Mouse (Mus musculus) hindbrain, embryonic 12.5 days (tissue): ENCODE results near the gene Frmpd1. TPM values are rescaled to one million over a fixed set of nuclear protein-coding genes. Genes with fewer than 3 reads are reported as not detected.

Experiments
- polyA plus RNA-seq: library from polyadenylated mRNA; unstranded; fragments of >200 nt; fragmentation: Nextera tagmentation; extraction: Ambion mirVana; gene quantifications from 2 replicates; pipeline ENCODE4 v1.2.1, GENCODE M21; 2016

Gene Frmpd1
- polyA plus RNA-seq, 1 experiment from 2014 or later = 2.0 TPM

Other genes with a start within 250 kb of the Frmpd1 start
- gene Grhpr, start 203.5 kb upstream of the Frmpd1 start, polyA plus RNA-seq = 38.1 and 43.2 TPM in 2 replicates
- 51.0 and 53.1 TPM in 2 replicates for gene Zbtb5, start 172.5 kb upstream of the Frmpd1 start, polyA plus RNA-seq
- 38.6 and 46.9 TPM in 2 replicates for gene Polr1e, start 166.3 kb upstream of the Frmpd1 start, polyA plus RNA-seq
- 17.5 and 17.6 TPM in 2 replicates for gene Fbxo10, start 100.3 kb upstream of the Frmpd1 start, polyA plus RNA-seq
- 137 and 148 TPM in 2 replicates for gene Tomm5, start 76.8 kb upstream of the Frmpd1 start, polyA plus RNA-seq
- gene Trmt10b, start 112.3 kb downstream of the Frmpd1 start, polyA plus RNA-seq = 16.8 and 18.5 TPM in 2 replicates
- 16.7 and 18.8 TPM in 2 replicates for gene Dcaf10, start 157.2 kb downstream of the Frmpd1 start, polyA plus RNA-seq
- gene Exosc3, start 157.9 kb downstream of the Frmpd1 start, polyA plus RNA-seq = 64.4 and 67.8 TPM in 2 replicates
- gene Slc25a51, start 223.9 kb downstream of the Frmpd1 start, polyA plus RNA-seq = 78.7 and 82.7 TPM in 2 replicates